Mouse (Mus musculus) left cerebral cortex, adult 11 months (tissue): ENCODE measurements at regions not wholly inside any gene's neighbourhood (a gene's known extent, or its start where the extent isn't known, plus 50 kb on each side); places are given as distances from the start of the nearest gene placed in this dataset.
A peak's percentile ranks its signal among the peaks of the same experiment; 100 is the strongest.

Source experiments
- DNase-seq: peaks from one replicate; pipeline ENCODE4 v3.0.0; 2022; ENCODE audit warnings: low spot score

GRCm38 (mm10) chr2:131436149-131436548, 55.1 kb upstream of the Smox start:
- no peak for DNase-seq

GRCm38 (mm10) chr2:131430474-131430873, 60.8 kb upstream of the Smox start:
- no peak for DNase-seq

GRCm38 (mm10) chr2:131428089-131428488, 63.2 kb upstream of the Smox start:
- DNase-seq, result no peak

DNA sequence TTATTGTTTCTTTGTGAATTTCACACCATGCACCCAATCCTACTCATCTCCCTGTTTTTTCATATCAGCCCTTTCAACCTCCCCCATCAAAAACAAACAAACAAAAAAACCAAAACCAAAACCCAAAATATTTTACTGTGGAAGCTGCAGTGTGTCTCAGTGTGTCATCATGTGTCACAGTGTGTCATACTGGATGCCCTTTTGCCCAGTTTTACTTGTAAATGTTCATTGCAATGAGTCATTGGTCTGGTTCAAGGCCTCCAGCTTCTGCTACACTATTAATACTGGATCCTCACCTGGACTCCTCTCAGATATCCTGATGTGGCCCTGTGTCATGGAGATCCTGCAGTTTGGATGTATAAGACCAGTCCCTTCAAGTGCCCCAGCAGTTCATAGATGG, 64.4 kb upstream of the Smox start:
- DNase-seq, result no peak

GRCm38 (mm10) chr2:131423616-131424320, 67.5 kb upstream of the Smox start:
- DNase-seq, result no peak

DNA sequence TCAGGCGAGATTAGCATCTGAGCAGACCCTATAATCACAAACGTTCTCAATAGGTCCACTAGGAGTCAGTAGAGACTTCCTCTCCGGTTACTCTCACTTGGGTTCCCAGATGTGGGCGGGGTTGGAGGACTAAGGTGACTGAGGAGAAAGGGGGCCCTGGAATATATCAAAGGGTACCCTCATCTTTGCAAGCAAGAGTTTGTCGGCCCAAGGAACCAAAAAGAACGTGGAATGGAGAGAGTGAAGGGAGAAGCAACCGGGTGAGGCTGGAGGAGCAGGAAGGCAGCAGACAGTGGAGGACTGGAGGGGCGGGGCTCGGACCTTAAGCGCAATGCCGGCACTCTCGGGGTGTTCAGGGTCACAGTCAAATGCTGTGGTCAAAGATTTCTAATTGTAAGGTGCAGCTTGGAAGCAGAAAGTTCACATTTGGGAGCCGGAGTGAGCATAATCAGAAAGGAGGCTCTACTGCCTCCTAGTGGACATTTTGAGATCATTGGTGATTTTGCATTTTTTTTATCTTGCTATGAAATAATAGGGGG, 68.3 kb upstream of the Smox start:
- DNase-seq, result peak; percentile 54

GRCm38 (mm10) chr2:131418130-131418529, 65.4 kb upstream of the Rnf24 start:
- DNase-seq, result no peak

DNA sequence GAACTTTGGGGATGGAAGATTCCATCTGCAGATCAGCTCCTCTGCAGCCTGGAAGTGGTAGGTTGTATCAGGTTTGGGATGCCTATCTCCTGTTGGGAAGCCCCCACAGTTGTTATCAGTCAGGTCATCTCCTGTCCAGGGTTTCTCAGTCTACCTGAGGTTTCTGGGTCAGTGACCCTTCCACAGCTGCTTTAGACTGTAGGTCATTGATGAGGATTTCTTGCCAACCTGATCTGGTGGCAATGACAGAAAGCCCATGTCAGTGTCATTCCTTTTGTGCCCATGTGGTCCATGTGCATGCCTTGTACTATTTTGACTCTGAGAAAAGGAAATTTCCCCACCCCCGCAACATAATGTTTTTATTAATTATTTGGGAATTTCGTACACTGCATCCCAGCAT, 64.8 kb upstream of the Rnf24 start:
- no peak for DNase-seq

- DNase-seq, result peak; percentile 45
Observed at GRCm38 (mm10) chr2:131416482-131416881, 63.8 kb upstream of the Rnf24 start.

DNA sequence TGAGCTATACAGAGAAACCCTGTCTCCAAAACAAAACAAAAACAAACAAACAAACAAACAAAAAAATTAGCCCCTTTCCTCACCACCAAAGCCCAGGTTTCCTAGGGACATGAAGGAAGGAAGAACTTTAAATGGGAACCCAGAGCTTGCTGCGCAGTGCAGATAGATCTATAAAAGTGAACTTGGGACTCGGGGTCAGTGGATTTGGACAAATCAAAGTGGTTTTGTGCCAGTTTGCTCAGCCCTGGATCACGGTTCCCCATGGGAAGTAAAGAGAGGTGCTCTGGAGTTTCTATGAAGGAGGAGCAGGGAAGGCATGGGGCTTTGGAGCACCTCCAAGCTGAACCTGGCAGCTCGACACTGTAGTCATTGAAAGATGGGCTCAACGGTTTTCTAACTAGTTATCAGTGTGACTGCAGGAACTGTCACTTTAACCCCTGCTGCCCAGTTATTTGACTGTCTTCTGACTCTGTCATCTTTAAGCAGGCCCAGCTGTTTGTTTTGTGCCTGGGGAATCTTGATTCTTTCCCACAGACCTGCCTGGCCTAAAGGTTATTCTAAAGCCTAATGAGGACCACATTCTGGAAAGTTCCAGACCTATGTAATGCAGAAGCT, 58.3 kb upstream of the Rnf24 start:
- no peak for DNase-seq

- DNase-seq, result no peak
Observed at GRCm38 (mm10) chr2:131407337-131407736, 54.6 kb upstream of the Rnf24 start.

GRCm38 (mm10) chr2:131404218-131404555, 51.5 kb upstream of the Rnf24 start:
- no peak for DNase-seq

GRCm38 (mm10) chr2:131403543-131404217, 51.0 kb upstream of the Rnf24 start:
- no peak for DNase-seq
